Mouse (Mus musculus): Measurements from ENCODE around the gene Saa3.

GRCm38 (mm10) chr7:46761049-46761795, 45.7 kb upstream of the Saa3 start:
- TF ChIP-seq CTCF (IDR thresholded peaks at IDR 0.05; ENCODE audit: low read depth, low read length) (no peak), POLR2A (IDR thresholded peaks at IDR 0.05; ENCODE audit: extremely low read depth, insufficient read depth, low read length) (no peak)
